Mouse (Mus musculus) kidney, postnatal 0 days (tissue): ENCODE results near the gene Fam110c. TPM values are rescaled to one million over a fixed set of nuclear protein-coding genes. Genes with fewer than 3 reads are reported as not detected.
A peak's percentile ranks its signal among the peaks of the same experiment; 100 is the strongest.
"Not testable (repeated sequence)": the region's sequence is repeated elsewhere in the genome, so short reads cannot be mapped to it uniquely, and the experiment has no call there.

Experiments used
- ATAC-seq: fragments of 200-750 bp; cut with Nextera tagmentation; replicated peaks from 2 replicates; pipeline ENCODE4 v1.8.0; 2017; ENCODE audit warnings: low read depth, moderate number of reproducible peaks, moderate TSS enrichment, moderate library complexity; ENCODE audit not compliant: low FRiP score
- DNase-seq: peaks from one replicate; pipeline ENCODE4 v3.0.0-alpha.2; 2016; ENCODE audit warnings: low spot score
- H3K27ac ChIP-seq: fragments of 300-500 bp; sonication (generic); 2 replicates; pipeline ENCODE4 v1.5.1; 2014; ENCODE audit warnings: mild to moderate bottlenecking
- H3K27me3 ChIP-seq: fragments of 300-500 bp; sonication (generic); 2 replicates; pipeline ENCODE4 v1.6.1; 2014; ENCODE audit warnings: low read length, mixed read lengths; ENCODE audit not compliant: insufficient read depth
- H3K36me3 ChIP-seq: fragments of 300-500 bp; sonication (generic); 2 replicates; pipeline ENCODE4 v1.6.1; 2014; ENCODE audit warnings: low read length, mixed read lengths; ENCODE audit not compliant: insufficient read depth
- H3K4me1 ChIP-seq: fragments of 300-500 bp; sonication (generic); replicated peaks from 2 replicates; pipeline ENCODE4 v1.6.1; 2014; ENCODE audit warnings: antibody characterized with exemption, low read length, mixed read lengths; ENCODE audit not compliant: insufficient read depth
- H3K4me2 ChIP-seq: fragments of 300-500 bp; sonication (generic); 2 replicates; pipeline ENCODE4 v1.6.1; 2014; ENCODE audit warnings: mild to moderate bottlenecking, low read length, moderate library complexity, mixed read lengths
- H3K4me3 ChIP-seq: fragments of 300-500 bp; sonication (generic); replicated peaks from 2 replicates; pipeline ENCODE4 v1.5.1; 2014; ENCODE audit warnings: low read depth, low read length
- H3K9ac ChIP-seq: fragments of 300-500 bp; sonication (generic); 2 replicates; pipeline ENCODE4 v1.6.1; 2014; ENCODE audit warnings: low read depth, low read length
- H3K9me3 ChIP-seq: fragments of 300-500 bp; sonication (generic); replicated peaks from 2 replicates; pipeline ENCODE4 v1.6.1; 2016; ENCODE audit warnings: low read length, inconsistent platforms, mixed read lengths
- CTCF ChIP-seq: IDR thresholded peaks from 2 replicates; pipeline ENCODE4 v1.5.1; 2016; ENCODE audit warnings: antibody characterized with exemption, low read depth, mild to moderate bottlenecking, moderate library complexity
- WGBS: fragments of 180-500 bp; shearing (Covaris S2); extraction: QIAGEN DNeasy Blood & Tissue Kit; methylation state at CpG from one replicate; pipeline ENCODE4 v1.1.7; 2014; 5-methylcytosine and 5-hydroxymethylcytosine counted together
- polyA plus RNA-seq: library from polyadenylated mRNA; unstranded; fragments of >200 nt; fragmentation: Nextera tagmentation; extraction: Ambion mirVana; gene quantifications from 2 replicates; pipeline ENCODE4 v1.2.1, GENCODE M21; 2015

Gene Fam110c
- polyA plus RNA-seq, 1 experiment from 2014 or later: 8.1 TPM

GRCm38 (mm10) chr12:31071222-31071621 lies 2.4 kb upstream of the Fam110c start:
- no peak for TF ChIP-seq CTCF
- H3K27ac ChIP-seq: no peak overlapping the region
- H3K27me3 ChIP-seq: no peaks in the 10 kb centered on the region
- WGBS: 80% methylated on average over 5 of the region's 5 CpGs
- H3K4me3 ChIP-seq: no peak overlapping the region
- no peak for DNase-seq
- H3K4me2 ChIP-seq: no peak overlapping the region
- ATAC-seq: no peak
- no peaks in the 10 kb centered on the region for H3K36me3 ChIP-seq
- no peak overlapping the region for H3K9ac ChIP-seq
- no peaks in the 10 kb centered on the region for H3K9me3 ChIP-seq
- H3K4me1 ChIP-seq: no peaks in the 10 kb centered on the region

GRCm38 (mm10) chr12:31074355-31074786 lies 710 bp downstream of the Fam110c start:
- WGBS: under 1% methylated on average over 15 of the region's 18 CpGs
- DNase-seq: not testable (repeated sequence)

DNA sequence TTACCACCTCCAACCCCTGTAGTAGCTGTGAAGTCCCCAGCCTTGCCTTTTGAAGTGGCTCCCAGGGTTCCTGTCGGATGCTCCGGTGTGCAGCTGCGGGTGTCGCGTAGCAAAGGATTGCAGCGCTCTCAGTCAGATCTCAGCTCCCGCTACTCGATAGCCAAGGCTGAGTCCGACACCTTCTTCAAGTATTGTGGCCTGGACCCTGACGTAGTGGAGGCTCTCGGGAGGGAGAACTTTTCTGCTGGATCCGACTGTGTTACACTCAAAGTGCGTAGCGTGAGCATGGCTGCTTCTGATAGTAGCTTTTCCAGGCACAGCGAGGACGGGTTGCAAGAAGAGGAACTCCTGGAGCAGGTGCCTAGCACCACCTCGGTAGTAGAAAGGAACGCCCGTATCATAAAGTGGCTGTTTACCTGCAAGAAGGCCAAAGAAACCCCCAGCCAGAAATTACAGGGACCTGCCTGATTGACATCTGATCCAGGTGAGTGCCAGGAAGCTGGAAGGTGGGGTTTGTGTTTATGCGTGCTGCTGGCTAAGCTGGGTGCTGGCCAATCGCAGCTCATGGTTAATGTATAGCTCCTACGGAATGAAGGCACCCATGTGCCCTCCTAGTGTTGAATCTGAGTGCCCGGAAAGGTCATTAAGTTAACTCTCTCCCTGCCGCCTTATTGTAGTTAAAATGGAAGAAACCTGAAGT lies 1.3 kb downstream of the Fam110c start:
- no peaks in the 10 kb centered on the region for H3K36me3 ChIP-seq
- H3K4me3 ChIP-seq: peak overlapping the region; percentile 62
- H3K27me3 ChIP-seq: no peaks in the 10 kb centered on the region
- peak overlapping the region; percentile 82 for H3K27ac ChIP-seq
- peak; percentile 42 for DNase-seq
- no peaks in the 10 kb centered on the region for H3K4me1 ChIP-seq
- no peak for TF ChIP-seq CTCF
- ATAC-seq: peak; percentile 83
- WGBS: 3% methylated on average over 24 of the region's 24 CpGs
- H3K4me2 ChIP-seq: peak overlapping the region; percentile 63
- no peaks in the 10 kb centered on the region for H3K9me3 ChIP-seq
- H3K9ac ChIP-seq: peak overlapping the region; percentile 55

More at GRCm38 (mm10) chr12:31074355-31074786, 710 bp downstream of the Fam110c start:
- H3K4me1 ChIP-seq, H3K9me3 ChIP-seq, H3K27me3 ChIP-seq, H3K36me3 ChIP-seq: not testable (repeated sequence)
- peak overlapping the region; percentile 62 for H3K4me3 ChIP-seq
- 0 out of 2 replicates have a peak, but pooled peaks have one; percentile 2 for ATAC-seq
- peak overlapping the region; percentile 71 for H3K9ac ChIP-seq
- H3K4me2 ChIP-seq: peak overlapping the region; percentile 87
- peak overlapping the region; percentile 79 for H3K27ac ChIP-seq

DNA sequence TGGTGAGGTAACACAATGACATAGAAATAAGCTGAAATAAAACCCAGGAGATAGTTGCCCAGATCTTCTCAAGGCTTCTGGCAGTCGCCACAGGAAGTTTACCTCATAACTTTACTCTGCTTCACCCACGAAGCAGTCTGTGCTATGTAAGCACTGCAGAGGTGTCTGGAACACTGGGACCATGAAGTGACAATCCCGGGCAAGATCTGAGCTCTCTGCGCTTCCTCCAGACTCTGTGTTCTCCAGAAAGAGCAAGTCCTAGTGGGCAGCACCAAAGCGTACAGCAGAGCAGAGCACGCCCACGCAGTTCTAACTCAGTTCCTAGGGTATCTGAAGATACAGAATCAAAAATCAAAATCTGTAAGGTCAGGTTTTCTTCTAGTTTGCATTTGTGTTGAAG lies 3.4 kb downstream of the Fam110c start:
- H3K9ac ChIP-seq: no peak overlapping the region
- no peak for DNase-seq
- no peaks in the 10 kb centered on the region for H3K27me3 ChIP-seq
- no peak overlapping the region for H3K27ac ChIP-seq
- TF ChIP-seq CTCF: no peak
- no peak overlapping the region for H3K4me3 ChIP-seq
- WGBS: 70% methylated on average over 7 of the region's 7 CpGs
- no peak for ATAC-seq
- H3K9me3 ChIP-seq: no peaks in the 10 kb centered on the region
- peak overlapping the region; percentile 63; the same call in 1 of the 2 replicates for H3K4me2 ChIP-seq
- H3K4me1 ChIP-seq: no peaks in the 10 kb centered on the region
- H3K36me3 ChIP-seq: no peaks in the 10 kb centered on the region

- no peaks in the 10 kb centered on the region for H3K36me3 ChIP-seq
- H3K27ac ChIP-seq: no peak overlapping the region
- 55% methylated on average over 4 of the region's 4 CpGs for WGBS
- H3K27me3 ChIP-seq: no peaks in the 10 kb centered on the region
- no peak overlapping the region for H3K4me2 ChIP-seq
- ATAC-seq (no peak), DNase-seq (no peak)
- H3K4me3 ChIP-seq: no peak overlapping the region
- no peak overlapping the region for H3K9ac ChIP-seq
- no peak for TF ChIP-seq CTCF
- H3K4me1 ChIP-seq: no peaks in the 10 kb centered on the region
- H3K9me3 ChIP-seq: no peaks in the 10 kb centered on the region
These were observed 4.4 kb downstream of the Fam110c start for GRCm38 (mm10) chr12:31078030-31078429.

GRCm38 (mm10) chr12:31080352-31080751 lies 6.7 kb downstream of the Fam110c start:
- ATAC-seq (no peak), DNase-seq (no peak)
- no peak for TF ChIP-seq CTCF
- H3K27me3 ChIP-seq: no peaks in the 10 kb centered on the region
- H3K9ac ChIP-seq: no peak overlapping the region
- no peak overlapping the region for H3K4me3 ChIP-seq
- H3K4me2 ChIP-seq: no peak overlapping the region
- H3K4me1 ChIP-seq: no peaks in the 10 kb centered on the region
- H3K9me3 ChIP-seq: no peaks in the 10 kb centered on the region
- no peak overlapping the region for H3K27ac ChIP-seq
- no peaks in the 10 kb centered on the region for H3K36me3 ChIP-seq
- WGBS: 71% methylated on average over 6 of the region's 6 CpGs
